Mouse (Mus musculus): ENCODE data around the gene Abcc6.

Abcc6 gene

GRCm38 (mm10) chr7:46030145-46030488 is at the start of gene Abcc6:
Abcc6 (minus strand) TSS chr7:46030302.
- DNase-seq (ENCODE audit: low spot score in 2 of 2): no peak

- no peak for DNase-seq (ENCODE audit: low spot score in 2 of 2)
These were observed 47.6 kb upstream of the Abcc6 start for GRCm38 (mm10) chr7:46077675-46078074.

- DNase-seq (ENCODE audit: low spot score in 2 of 2): no peak
These were observed 46.7 kb upstream of the Abcc6 start for GRCm38 (mm10) chr7:46076844-46077243.

GRCm38 (mm10) chr7:46068831-46069230 is 38.7 kb upstream of the Abcc6 start:
- DNase-seq (ENCODE audit: low spot score in 2 of 2): no peak

GRCm38 (mm10) chr7:46063296-46063695 is 33.2 kb upstream of the Abcc6 start:
- DNase-seq (ENCODE audit: low spot score in 2 of 2): no peak

- DNase-seq (ENCODE audit: low spot score in 2 of 2): no peak
These were observed 31.5 kb upstream of the Abcc6 start for GRCm38 (mm10) chr7:46061614-46062013.

GRCm38 (mm10) chr7:46060688-46061087 is 30.6 kb upstream of the Abcc6 start:
- no peak for DNase-seq (ENCODE audit: low spot score in 2 of 2)

GRCm38 (mm10) chr7:46058882-46059281 is 28.8 kb upstream of the Abcc6 start:
- no peak for DNase-seq (ENCODE audit: low spot score in 2 of 2)

GRCm38 (mm10) chr7:46053566-46053965 is 23.5 kb upstream of the Abcc6 start:
- DNase-seq (ENCODE audit: low spot score in 2 of 2): no peak

GRCm38 (mm10) chr7:46052161-46052821 is 22.2 kb upstream of the Abcc6 start:
- no peak for DNase-seq (ENCODE audit: low spot score in 2 of 2)

GRCm38 (mm10) chr7:46049981-46050380 is 19.9 kb upstream of the Abcc6 start:
- DNase-seq (ENCODE audit: low spot score in 2 of 2): no peak

- no peak for DNase-seq (ENCODE audit: low spot score in 2 of 2)
These were observed 17.9 kb upstream of the Abcc6 start for GRCm38 (mm10) chr7:46047873-46048562.

- no peak for DNase-seq (ENCODE audit: low spot score in 2 of 2)
These were observed 15.8 kb upstream of the Abcc6 start for GRCm38 (mm10) chr7:46045882-46046281.

- DNase-seq (ENCODE audit: low spot score in 2 of 2): no peak
These were observed 14.0 kb upstream of the Abcc6 start for GRCm38 (mm10) chr7:46044106-46044505.

GRCm38 (mm10) chr7:46039873-46040272 is 9.8 kb upstream of the Abcc6 start:
- DNase-seq (ENCODE audit: low spot score in 2 of 2): no peak

- DNase-seq (ENCODE audit: low spot score in 2 of 2): no peak
These were observed 7.3 kb upstream of the Abcc6 start for GRCm38 (mm10) chr7:46037433-46037832.

- no peak for DNase-seq (ENCODE audit: low spot score in 2 of 2)
These were observed 5.4 kb upstream of the Abcc6 start for GRCm38 (mm10) chr7:46035468-46035867.

- DNase-seq (ENCODE audit: low spot score in 2 of 2): no peak
These were observed 4.9 kb upstream of the Abcc6 start for GRCm38 (mm10) chr7:46034991-46035390.

GRCm38 (mm10) chr7:46033870-46034337 is 3.8 kb upstream of the Abcc6 start:
- DNase-seq (ENCODE audit: low spot score in 2 of 2): no peak

- DNase-seq (ENCODE audit: low spot score in 2 of 2): peak; percentile 95 to 97
These were observed 3.2 kb upstream of the Abcc6 start, which contains the start of gene Nomo1 for GRCm38 (mm10) chr7:46033109-46033869. Nomo1 (plus strand) TSS chr7:46033698.

- no peak for DNase-seq (ENCODE audit: low spot score in 2 of 2)
These were observed 973 bp upstream of the Abcc6 start for GRCm38 (mm10) chr7:46031075-46031474.

GRCm38 (mm10) chr7:46029299-46030144 is 580 bp downstream of the Abcc6 start:
- no peak for DNase-seq (ENCODE audit: low spot score in 2 of 2)

Data from frontal cortex, postnatal 25 days (tissue).